Mouse (Mus musculus) testis, adult 2 months (tissue): ENCODE results near the gene Rmnd5b.

Experiments
- CTCF ChIP-seq: fragments of 200-500 bp; IDR thresholded peaks from 2 replicates; pipeline ENCODE4 v1.5.1; 2012; ENCODE audit warnings: low read depth, mild to moderate bottlenecking, inconsistent platforms, low read length, moderate library complexity; ENCODE audit not compliant: control insufficient read depth, insufficient read depth, insufficient replicate concordance
- POLR2A ChIP-seq: fragments of 200-500 bp; IDR thresholded peaks from 2 replicates; pipeline ENCODE4 v1.6.1; 2012; ENCODE audit warnings: low read depth, mild to moderate bottlenecking, inconsistent platforms, low read length, moderate library complexity; ENCODE audit not compliant: control insufficient read depth

DNA sequence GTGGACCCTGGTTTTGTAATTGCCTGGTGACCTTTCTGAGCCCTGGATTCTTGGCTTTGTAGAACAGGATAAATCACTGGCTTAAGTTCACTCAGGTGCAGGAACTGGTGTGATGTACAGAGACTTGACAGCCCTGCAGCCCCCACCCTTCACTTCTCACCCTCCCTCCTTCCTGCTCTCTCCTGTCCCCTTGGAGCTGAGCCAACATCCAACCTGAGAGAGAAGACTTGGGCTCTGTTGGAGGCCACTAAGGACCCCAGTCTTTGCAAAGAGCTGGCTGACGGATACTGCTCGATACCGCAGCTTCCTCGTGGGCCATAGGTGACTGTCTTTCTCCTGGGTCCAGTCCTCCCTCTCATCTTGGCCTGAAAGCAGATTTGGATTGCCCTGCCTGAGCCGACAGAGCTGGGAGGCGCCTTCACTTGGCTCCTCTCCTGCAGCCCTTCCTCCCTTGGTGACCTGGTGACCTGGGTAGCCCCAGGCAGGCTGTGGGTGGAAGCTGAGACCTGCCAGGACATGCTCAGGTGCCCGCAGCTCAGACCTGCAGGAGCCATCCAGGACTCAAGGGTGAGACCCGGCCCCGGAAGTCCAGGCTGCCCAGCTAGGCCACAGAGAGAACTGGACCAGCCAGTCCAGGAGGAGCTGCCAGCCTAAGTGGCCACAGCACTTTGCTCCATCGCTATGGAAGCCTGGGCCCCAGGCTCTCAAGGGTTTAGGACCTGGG, 21.3 kb upstream of the Rmnd5b start:
- no peak for TF ChIP-seq CTCF
- TF ChIP-seq POLR2A, result no peak
